Mouse (Mus musculus) lung, adult 18-20 months (tissue): ENCODE data around the gene March4.

Experiments used
- DNase-seq, 2 experiments: peaks; one replicate each; pipeline ENCODE4 v3.0.0; 2022; ENCODE audit warnings: mixed read lengths in 2 of 2

The March4 gene

DNA sequence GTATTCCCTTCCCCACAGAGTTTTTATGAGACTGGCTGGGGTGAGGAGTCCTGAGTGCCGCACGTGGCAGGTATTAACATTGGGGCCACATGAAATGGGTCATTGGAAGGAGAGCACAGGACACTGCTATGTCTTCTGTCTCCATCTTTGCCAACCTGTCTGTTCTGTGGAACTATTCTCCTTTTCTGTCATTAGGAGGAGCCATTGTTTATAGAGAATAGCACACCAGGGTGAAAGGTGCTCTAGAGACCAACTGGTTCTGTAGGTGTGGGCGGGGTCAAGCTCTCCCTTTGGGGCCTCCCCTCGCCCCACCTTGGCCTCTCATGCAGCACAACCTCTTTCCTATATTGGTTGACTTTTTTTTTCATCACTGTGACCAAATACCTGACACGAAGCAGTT lies 99.8 kb downstream of the March4 start:
- DNase-seq = no peak

GRCm38 (mm10) chr1:72434510-72434909 lies 102.2 kb downstream of the March4 start:
- no peak for DNase-seq

- no peak for DNase-seq
Observed at GRCm38 (mm10) chr1:72432579-72432978, 104.2 kb downstream of the March4 start.

DNA sequence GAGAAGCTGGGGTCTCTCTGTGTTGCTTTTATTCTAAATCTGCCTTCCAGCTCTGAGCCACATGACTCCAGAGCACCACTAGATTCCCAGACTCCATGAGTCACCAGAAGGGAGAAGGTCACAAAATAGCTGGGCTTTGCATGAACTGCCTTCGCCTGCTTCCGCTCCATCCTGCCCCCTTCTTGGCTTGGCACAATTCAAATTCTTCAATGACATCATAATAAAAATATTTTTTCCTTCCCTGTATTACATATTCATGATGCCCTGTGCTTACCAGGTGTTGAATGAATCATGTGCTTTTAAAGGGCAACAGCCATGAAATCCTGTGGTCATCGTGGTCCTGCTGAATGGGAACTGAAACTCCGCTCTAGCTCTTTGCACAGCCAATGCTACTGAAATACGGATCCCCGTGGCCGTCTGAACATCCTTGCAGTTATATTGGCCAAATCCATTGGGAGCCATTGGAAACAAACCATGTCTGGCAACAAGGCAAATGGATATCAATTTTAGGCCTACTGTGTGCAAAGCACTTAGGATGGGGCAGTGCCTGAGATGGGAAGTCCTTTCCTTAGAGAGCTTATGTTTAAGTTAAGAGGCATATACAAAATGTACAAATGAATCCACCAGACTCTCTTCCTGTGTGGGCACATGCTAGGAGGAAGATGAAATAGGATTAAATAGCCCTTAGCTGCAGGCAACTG lies 107.5 kb downstream of the March4 start:
- peak; percentile 15 to 19 for DNase-seq

GRCm38 (mm10) chr1:72428526-72428925 lies 108.2 kb downstream of the March4 start:
- DNase-seq = peak; percentile 41 to 53

GRCm38 (mm10) chr1:72426456-72426855 lies 110.3 kb downstream of the March4 start:
- no peak for DNase-seq

DNA sequence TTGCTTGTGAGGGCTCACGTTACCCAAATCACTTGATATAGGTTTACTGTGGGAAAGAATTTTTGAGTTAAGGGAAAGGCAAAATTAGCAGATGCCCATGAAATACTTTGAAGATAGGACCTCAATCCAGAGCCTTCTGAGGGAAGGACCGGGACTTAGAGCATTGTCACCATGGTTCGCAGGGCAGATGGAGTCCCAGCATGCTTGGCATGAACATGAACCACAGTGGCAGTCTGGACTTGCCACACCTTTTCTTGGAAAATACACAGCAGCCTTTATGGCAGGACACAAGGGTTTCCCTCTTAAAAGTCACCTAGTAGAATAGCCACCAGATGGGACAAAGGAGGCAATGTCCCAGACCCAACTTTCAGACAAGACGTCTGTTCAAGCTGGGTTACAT lies 114.6 kb downstream of the March4 start:
- no peak for DNase-seq

DNA sequence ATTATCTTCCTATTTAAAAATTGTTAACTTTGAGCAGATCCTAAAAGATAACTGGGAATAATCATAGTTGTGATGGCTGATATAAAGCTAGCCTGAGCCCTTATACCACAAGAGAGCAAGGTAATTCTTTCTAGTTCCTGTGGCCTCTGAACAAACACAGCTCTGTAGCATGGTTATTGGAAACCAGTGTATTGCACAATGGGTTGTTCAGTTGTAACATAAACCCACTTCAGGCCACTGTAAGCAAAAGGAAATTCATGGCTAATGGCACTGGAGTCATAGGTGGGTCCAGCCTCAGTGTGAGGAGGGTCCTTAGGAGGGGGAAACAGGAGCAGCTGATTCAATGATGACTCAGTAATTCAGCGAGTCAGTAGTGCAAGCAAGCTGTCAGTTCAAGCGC lies 116.5 kb downstream of the March4 start:
- DNase-seq = peak in 1 of 2 experiments; percentile 42

DNA sequence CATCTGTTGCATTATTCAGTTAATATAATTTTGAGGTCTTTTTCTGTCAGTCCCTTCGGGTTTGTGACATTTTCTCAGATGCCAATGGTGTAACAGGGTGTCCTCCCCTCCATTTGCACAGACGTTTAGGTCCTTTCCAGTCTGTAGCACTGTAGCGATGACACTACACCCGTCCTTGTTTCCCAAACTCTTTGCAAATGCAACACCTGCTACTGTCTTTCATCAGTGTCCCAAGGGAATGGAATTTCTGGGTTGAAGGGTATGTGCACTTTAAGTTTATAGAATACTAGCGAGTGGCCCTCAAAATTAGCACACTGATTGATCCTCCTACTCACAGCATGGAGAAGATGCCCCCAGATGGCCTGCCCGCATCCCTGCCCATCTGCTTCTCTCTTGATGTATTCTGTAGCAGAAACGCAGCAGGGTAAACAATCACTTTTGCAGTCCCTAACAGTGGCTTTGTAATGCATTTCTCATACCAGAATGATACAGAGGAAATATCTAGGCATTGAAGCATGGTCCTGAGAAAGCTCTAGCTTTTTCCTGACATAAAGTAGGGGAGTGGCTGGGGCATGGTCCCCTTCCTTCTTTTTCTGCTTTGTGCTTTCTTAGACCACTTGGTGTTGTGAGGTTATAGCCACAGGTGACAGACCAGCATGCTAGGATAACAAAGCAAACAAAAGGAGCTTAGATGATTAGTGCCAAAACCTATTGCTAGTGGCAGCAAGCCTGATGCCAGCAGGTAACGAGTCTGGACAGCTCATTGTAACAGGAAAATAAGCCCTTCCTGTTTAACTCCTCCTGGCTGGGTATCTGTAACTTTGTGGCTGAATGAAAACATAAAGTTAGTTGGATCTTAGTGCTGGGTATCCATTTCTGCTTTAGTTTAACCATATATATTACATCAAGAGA lies 117.7 kb downstream of the March4 start:
- no peak for DNase-seq

DNA sequence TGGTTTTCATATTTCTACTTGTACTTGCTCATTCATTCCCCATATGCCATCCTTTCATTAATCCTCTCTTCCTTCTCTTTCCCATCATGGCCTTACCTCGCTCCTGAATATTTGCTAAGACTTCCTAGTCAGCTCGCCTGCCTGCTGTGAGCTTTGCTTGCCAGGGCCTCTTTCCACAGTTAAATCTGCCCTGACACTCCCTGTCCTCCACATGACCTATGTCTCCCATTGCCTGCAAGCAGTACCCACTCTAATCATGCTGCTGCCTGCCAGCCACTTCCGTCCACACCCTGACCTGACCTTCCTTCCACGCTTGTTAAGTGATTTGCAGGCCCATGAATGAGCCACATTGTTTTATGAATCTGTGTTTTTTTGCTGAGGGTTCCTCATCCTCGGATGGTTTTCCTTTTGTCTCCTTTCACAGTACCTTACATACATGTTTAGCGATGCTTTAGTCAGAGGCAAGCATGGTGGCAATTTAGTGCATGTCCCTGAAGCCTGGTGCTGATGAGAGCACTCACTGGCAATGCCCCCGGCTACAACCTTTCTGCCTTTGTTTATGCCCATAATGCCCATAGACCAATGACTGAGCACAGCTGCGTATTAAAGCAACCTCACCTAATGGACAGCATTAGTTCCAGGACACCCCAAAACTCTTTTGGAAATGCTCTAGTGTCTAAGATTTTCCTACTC lies 122.0 kb downstream of the March4 start:
- DNase-seq = no peak

DNA sequence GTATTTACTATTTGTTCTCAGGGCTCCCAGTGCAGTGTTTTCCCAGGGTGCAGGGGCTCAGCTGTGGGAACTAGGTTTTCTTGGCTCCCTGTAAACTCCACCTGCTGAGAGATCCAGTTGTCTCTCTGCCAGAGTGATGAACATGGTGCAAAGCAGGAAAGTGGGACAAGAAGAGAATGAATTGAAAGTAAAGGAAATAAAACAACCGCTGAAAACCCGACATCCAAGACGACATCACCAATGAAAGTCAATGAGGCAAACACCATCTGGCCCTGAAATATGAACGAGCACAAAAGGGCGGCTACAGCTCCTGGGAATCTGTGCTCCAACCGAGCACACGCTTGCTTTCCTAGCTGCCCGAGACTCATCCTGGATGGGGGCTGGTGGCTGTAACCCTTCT lies 122.6 kb downstream of the March4 start:
- no peak for DNase-seq

DNA sequence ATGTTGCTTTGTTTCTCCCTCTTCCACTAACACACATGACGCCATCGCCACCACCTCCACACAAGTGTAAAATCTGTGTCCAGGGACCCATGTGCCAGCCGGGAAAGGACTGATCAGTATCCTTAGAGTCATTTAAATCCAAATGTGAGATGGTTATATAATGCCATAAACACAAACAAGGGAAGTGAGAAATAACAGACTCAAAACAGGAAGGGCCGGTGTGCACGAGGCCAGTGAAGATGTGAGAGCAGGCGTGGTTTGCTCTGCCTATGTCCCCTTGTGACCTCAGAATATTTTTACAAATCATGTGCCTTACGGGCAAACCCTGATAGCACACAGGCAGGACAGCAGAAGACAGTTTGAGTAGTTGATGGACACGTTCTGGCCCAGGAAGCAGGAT lies 123.5 kb downstream of the March4 start:
- DNase-seq = no peak

DNA sequence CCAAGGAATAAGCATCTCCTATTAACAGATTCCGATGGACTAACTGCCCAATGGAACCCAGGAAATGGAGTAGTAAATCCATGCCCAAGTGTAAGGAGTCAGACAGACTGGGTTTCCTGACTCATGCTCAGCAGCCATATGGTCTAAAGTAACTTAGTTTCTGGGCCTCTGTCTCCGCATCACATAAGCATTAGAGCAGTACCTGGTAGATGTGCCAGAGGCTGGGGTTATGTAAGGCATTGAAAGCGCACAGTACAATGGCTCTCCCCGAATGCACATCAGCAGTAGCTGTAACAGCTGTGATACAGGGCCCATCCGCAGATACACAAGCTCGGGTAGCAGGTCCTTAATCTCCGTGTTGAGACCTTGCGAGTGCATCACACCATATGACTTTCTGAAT lies 125.6 kb downstream of the March4 start:
- DNase-seq = no peak

- DNase-seq = no peak
Observed at GRCm38 (mm10) chr1:72409936-72410335, 126.8 kb downstream of the March4 start.

- no peak for DNase-seq
Observed at GRCm38 (mm10) chr1:72406505-72407079, 130.1 kb downstream of the March4 start.

GRCm38 (mm10) chr1:72401331-72402069 lies 135.2 kb downstream of the March4 start:
- DNase-seq = no peak

- no peak for DNase-seq
Observed at GRCm38 (mm10) chr1:72400616-72401015, 136.1 kb downstream of the March4 start.

- DNase-seq = no peak
Observed at GRCm38 (mm10) chr1:72399720-72400401, 136.9 kb downstream of the March4 start.

DNA sequence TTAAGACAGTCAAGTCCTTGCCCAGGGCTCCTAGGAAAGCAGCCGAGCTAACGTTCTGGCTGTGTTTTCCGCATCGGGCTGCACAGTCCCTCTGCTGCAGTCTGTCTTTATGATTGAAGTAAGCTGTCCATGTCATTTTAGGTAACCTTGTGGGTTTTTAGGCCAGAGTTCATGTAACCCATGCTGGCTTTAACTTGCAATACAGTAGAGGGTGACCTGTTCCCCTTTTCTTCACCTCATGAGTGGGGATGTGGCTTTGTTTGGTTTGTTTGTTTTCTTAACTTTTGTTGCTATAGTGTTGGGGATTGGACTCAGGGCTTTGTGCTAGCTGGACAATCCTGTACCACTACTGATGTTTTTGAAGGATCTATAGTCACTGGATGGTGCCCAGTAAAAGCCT lies 146.3 kb downstream of the March4 start:
- DNase-seq = peak in 1 of 2 experiments; percentile 13

- DNase-seq = peak; percentile 28 to 55
Observed at GRCm38 (mm10) chr1:72383651-72384050, 153.1 kb downstream of the March4 start.

DNA sequence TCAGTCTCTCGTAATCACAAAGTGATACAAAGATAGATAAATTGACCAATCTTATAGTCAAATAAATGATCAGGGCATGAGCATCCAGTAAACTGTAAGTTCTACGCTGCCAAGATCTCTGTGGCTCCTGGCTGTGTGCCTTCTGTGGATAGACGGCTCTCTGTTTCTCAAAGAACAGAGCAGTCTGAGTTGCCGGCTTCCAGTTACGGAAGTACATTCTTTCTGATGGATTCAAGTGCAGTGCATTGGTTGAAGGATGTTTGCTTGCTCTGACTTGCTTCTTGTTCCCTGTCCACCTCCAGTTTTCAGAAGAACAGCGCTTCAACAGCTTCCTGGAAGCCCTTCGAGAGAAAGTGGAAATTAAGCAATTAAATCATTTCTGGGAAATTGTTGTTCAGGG lies 153.7 kb downstream of the March4 start:
- DNase-seq = peak; percentile 44 to 68

GRCm38 (mm10) chr1:72380544-72380943 lies 156.2 kb downstream of the March4 start:
- DNase-seq = no peak
